Mouse (Mus musculus): ENCODE data around the gene Acot12. TPM values are rescaled to one million over a fixed set of nuclear protein-coding genes. Genes with fewer than 3 reads are reported as not detected.

Gene Acot12
- total and polyA plus RNA-seq, 3 experiments: 0.06 TPM; not detected in 2

DNA sequence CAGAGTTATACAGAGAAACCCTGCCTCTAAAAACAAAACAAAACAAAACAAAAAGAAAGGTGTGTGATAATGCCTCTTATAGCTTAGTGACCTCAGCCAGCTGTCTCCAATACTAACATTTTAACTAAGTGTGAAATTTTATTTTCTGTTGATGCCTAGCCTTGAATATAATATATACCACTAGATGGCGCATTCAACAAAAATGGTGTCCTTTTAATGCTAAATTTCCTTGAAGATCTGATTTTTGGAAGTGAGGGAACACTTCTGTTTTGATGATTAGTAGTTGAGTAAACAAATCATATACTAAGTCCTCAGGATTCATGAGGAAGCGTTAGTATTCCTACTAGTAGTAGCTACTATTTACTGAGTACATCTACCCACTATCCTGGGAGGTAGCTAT is 68.2 kb downstream of the Acot12 start (continued):
- TF ChIP-seq NELFE (IDR thresholded peaks at IDR 0.05; ENCODE audit: low read depth, low read length) (no peak), ETS1 (IDR thresholded peaks at IDR 0.05; ENCODE audit: low read depth, low read length) (no peak), POLR2A (IDR thresholded peaks at IDR 0.05; ENCODE audit: control insufficient read depth in 1 of 2, insufficient read depth in 1 of 2, low read depth in 1 of 2, low read length in 2 of 2, poor library complexity in 1 of 2) (no peak), POLR2AphosphoS5 (IDR thresholded peaks at IDR 0.05; ENCODE audit: borderline replicate concordance, low read depth, low read length) (no peak), KAT2A (conservative IDR thresholded peaks at IDR 0.05; ENCODE audit: low read depth, low read length) (no peak), TAL1 (IDR thresholded peaks at IDR 0.05; ENCODE audit: low read length) (no peak), MAZ (IDR thresholded peaks at IDR 0.05; ENCODE audit: low read depth, low read length) (no peak), ELF1 (IDR thresholded peaks at IDR 0.05; ENCODE audit: low read depth, low read length) (no peak), NRF1 (IDR thresholded peaks at IDR 0.05; ENCODE audit: insufficient read depth, low read depth, low read length, poor library complexity, severe bottlenecking) (no peak), CHD2 (IDR thresholded peaks at IDR 0.05; ENCODE audit: low read length) (no peak), MXI1 (IDR thresholded peaks at IDR 0.05; ENCODE audit: low read depth, low read length) (no peak), ZMIZ1 (IDR thresholded peaks at IDR 0.05; ENCODE audit: low read depth, low read length) (no peak), ZNF384 (IDR thresholded peaks at IDR 0.05; ENCODE audit: low read depth, low read length) (no peak), TBP (IDR thresholded peaks at IDR 0.05; ENCODE audit: low read depth, low read length) (0 out of 2 replicates have a peak, but pooled peaks have one; percentile 13), MAX (IDR thresholded peaks at IDR 0.05; ENCODE audit: low read length) (no peak), POLR2AphosphoS2 (IDR thresholded peaks at IDR 0.05; ENCODE audit: low read length) (no peak), ZKSCAN1 (IDR thresholded peaks at IDR 0.05; ENCODE audit: low read depth, low read length) (no peak), MYC (IDR thresholded peaks at IDR 0.05; ENCODE audit: low read depth, low read length) (0 out of 2 replicates have a peak, but pooled peaks have one; percentile 34), MEF2A (IDR thresholded peaks at IDR 0.05; ENCODE audit: extremely low read depth, insufficient replicate concordance, low read depth, low read length, poor library complexity, severe bottlenecking) (no peak), BHLHE40 (IDR thresholded peaks at IDR 0.05; ENCODE audit: borderline replicate concordance, low read depth, low read length) (0 out of 2 replicates have a peak, but pooled peaks have one; percentile 11), MAFK (IDR thresholded peaks at IDR 0.05; ENCODE audit: borderline replicate concordance, low read depth, low read length) (no peak), UBTF (IDR thresholded peaks at IDR 0.05; ENCODE audit: borderline replicate concordance, insufficient read depth, low read depth, low read length) (no peak)

DNA sequence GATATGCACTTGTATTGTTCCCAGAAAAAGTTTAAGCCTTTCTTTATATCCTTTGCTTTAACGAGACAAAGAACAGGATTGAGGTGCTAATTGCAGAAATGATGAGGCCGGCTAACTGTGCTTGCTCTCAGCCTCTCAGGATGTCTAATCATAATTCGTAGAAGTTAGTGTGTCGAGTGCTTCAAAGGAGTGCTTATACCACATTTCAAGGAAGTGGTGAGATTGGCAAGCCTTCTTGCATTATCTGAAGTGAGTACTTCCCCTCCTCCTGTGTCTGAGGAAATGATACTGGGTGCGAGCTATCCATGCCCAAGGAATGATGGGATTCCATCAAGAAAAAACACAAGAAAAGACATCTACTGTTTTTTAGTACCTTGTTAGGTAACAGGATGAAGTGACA is 73.4 kb downstream of the Acot12 start:
- Histone ChIP-seq H3K4me3 (ENCODE audit: control insufficient read depth in 1 of 2, insufficient read depth in 1 of 2, low read depth in 2 of 2, low read length in 2 of 2) (no peak overlapping the region), H3K9ac (ENCODE audit: control insufficient read depth, low read depth, low read length, poor library complexity, severe bottlenecking) (no peak overlapping the region), H3K9me3 (replicated peaks; ENCODE audit: insufficient read depth, low read length) (no peaks in the 10 kb centered on the region), H3K27me3 (ENCODE audit: control insufficient read depth in 1 of 2, insufficient read depth in 2 of 2, low read length in 2 of 2) (no peaks in the 10 kb centered on the region), H3K36me3 (ENCODE audit: control insufficient read depth in 1 of 2, insufficient read depth in 2 of 2, low read length in 2 of 2) (no peaks in the 10 kb centered on the region), H3K4me1 (ENCODE audit: control insufficient read depth in 1 of 2, insufficient read depth in 2 of 2, low read length in 2 of 2) (0 out of 4 replicates have a peak, but pooled peaks cover 0 to 3% of the 10 kb centered on the region in 2 experiments), H3K27ac (ENCODE audit: control insufficient read depth, low read depth, low read length) (no peak overlapping the region), H3K79me2 (ENCODE audit: control insufficient read depth, insufficient read depth, low read length, poor library complexity) (no peaks in the 10 kb centered on the region)
- TF ChIP-seq USF1 (IDR thresholded peaks at IDR 0.05; ENCODE audit: low read depth, low read length): no peak
- no peak for TF ChIP-seq ZMIZ1 (IDR thresholded peaks at IDR 0.05; ENCODE audit: low read depth, low read length)
- no peak for TF ChIP-seq HCFC1 (IDR thresholded peaks at IDR 0.05; ENCODE audit: low read depth, low read length)
- no peak for TF ChIP-seq ZKSCAN1 (IDR thresholded peaks at IDR 0.05; ENCODE audit: low read depth, low read length)
- peak; percentile 24 for DNase-seq (ENCODE audit: low read depth, low spot score)

Measured in MEL (cell line).